Mouse (Mus musculus): ENCODE results near the gene Sap30.

Sap30 gene

GRCm38 (mm10) chr8:57436437-57436796 lies 51.2 kb downstream of the Sap30 start:
- DNase-seq (ENCODE audit: low spot score), result no peak

GRCm38 (mm10) chr8:57435768-57436436 lies 51.8 kb downstream of the Sap30 start:
- no peak for DNase-seq (ENCODE audit: low spot score)

- DNase-seq (ENCODE audit: low spot score), result no peak
Measured at GRCm38 (mm10) chr8:57432802-57433201, 54.9 kb downstream of the Sap30 start.
